Mouse (Mus musculus) kidney, adult 2 months (tissue): ENCODE measurements around the gene Ms4a4c. TPM values are rescaled to one million over a fixed set of nuclear protein-coding genes. Genes with fewer than 3 reads are reported as not detected.

Experiments used
- DNase-seq: peaks from one replicate; pipeline ENCODE4 v3.0.0; 2021
- H3K27ac ChIP-seq: fragments of 200-500 bp; 2 replicates; pipeline ENCODE4 v1.5.1; 2012; ENCODE audit warnings: low read depth, low read length, control low read depth, inconsistent platforms; ENCODE audit not compliant: insufficient read depth
- H3K27me3 ChIP-seq: fragments of 200-500 bp; replicated peaks from 2 replicates; pipeline ENCODE4 v1.6.1; 2012; ENCODE audit warnings: mild to moderate bottlenecking, moderate library complexity, low read length, inconsistent platforms; ENCODE audit not compliant: control insufficient read depth, insufficient read depth
- H3K36me3 ChIP-seq: fragments of 200-500 bp; 2 replicates; pipeline ENCODE4 v1.6.1; 2012; ENCODE audit warnings: mild to moderate bottlenecking, moderate library complexity, low read length, inconsistent platforms; ENCODE audit not compliant: control insufficient read depth, insufficient read depth
- H3K4me1 ChIP-seq: fragments of 200-500 bp; 2 replicates; pipeline ENCODE4 v1.6.1; 2011; ENCODE audit warnings: low read length; ENCODE audit not compliant: control insufficient read depth, insufficient read depth
- H3K4me3 ChIP-seq: fragments of 200-500 bp; 2 replicates; pipeline ENCODE4 v1.5.1; 2011; ENCODE audit warnings: mild to moderate bottlenecking, low read depth, low read length, control low read depth; ENCODE audit not compliant: insufficient read depth
- CTCF ChIP-seq: fragments of 200-500 bp; conservative IDR thresholded peaks from 2 replicates; pipeline ENCODE4 v1.5.1; 2011; ENCODE audit warnings: low read depth, mild to moderate bottlenecking, control low read depth, low read length, moderate library complexity, mixed read lengths; ENCODE audit not compliant: insufficient read depth, insufficient read length
- POLR2A ChIP-seq: fragments of 200-500 bp; IDR thresholded peaks from one replicate; pipeline ENCODE4 v1.6.1; 2011; ENCODE audit warnings: low read depth, low read length, control low read depth
- WGBS: fragments of 180-500 bp; shearing (Covaris S2); methylation state at CpG from one replicate; pipeline ENCODE4 v1.1.7; 2018; 5-methylcytosine and 5-hydroxymethylcytosine counted together
- polyA plus RNA-seq: library from polyadenylated mRNA; depleted of rRNA; stranded (reverse); fragments of >200 nt; gene quantifications from 2 replicates; pipeline ENCODE4 v1.2.3, GENCODE M21; 2012; rRNA removed

Ms4a4c gene
- polyA plus RNA-seq: 0.24 and 1.7 TPM in 2 replicates

DNA sequence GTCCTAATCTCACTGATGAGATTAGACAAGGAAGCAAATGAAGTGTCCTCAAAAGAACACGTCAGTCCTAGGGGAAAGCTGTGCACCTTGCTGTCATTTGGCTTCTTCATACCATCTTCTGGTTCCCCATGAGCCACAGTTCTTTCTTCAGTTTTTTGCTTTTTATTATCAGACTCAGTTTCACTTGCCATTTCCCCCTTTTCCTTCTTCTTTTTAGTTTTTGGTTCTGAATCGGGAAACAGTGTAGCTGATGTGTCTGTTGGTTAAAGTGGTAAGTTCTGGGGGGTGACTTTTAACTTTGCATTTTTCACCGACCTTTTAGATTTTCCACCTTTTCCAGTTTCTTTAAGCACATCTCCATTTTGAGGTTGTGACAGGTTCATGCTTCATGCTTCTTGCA, at the start of gene Ms4a4c:
Ms4a4c (plus strand) TSS at position 244 of the 400 bp plus-strand sequence.
- TF ChIP-seq CTCF (no peak), POLR2A (no peak)
- WGBS: 82% methylated on average over 3 of the region's 3 CpGs
- H3K36me3 ChIP-seq: no peaks in the 10 kb centered on the region
- no peaks in the 10 kb centered on the region for H3K4me1 ChIP-seq
- no peaks in the 10 kb centered on the region for H3K27me3 ChIP-seq
- no peak within 1 kb of the TSS for H3K27ac ChIP-seq
- no peak within 1 kb of the TSS for H3K4me3 ChIP-seq
- DNase-seq: no peak

DNA sequence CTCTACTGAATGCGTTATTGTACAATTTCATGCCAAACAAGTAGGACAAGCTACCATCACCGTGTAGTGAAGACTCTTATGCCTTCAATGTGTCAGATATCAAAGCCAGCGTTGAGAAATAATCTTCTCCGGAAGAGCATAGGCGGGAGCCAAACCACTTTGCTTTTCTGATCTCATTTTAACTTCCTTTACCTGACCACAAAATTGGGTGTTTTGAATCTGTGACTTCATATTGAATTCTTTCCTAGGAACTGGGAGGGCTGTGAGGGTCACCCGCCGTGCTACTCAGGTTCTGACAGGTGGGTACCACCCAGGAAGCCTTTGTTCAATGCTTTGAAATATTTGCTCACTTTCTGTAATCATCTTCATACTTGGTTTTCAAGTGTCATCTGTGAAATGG, 48.8 kb upstream of the Ms4a4c start:
- WGBS: 81% methylated on average over 7 of the region's 7 CpGs
- no peaks in the 10 kb centered on the region for H3K27me3 ChIP-seq
- no peak for TF ChIP-seq POLR2A
- TF ChIP-seq CTCF: no peak

DNA sequence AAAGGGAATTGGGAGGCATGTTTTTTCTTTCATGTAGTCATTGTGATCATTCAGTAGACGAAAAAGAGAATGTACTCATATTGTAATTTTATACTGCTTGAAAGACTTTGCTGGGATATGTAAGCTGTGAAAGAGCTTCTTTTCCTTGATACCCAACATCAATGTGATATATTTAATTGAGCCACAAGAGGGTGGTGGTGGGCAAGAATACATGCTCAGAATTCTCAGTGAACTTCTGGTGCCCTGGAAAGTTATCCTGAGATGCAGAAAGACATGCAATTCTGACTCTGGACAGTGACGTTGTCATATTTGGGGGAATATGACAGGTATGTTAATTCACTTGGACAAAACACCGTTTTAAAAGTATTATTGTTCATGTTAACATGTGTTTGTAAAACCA, 44.5 kb upstream of the Ms4a4c start:
- 52% methylated on average over 3 of the region's 3 CpGs for WGBS
- H3K4me1 ChIP-seq: no peaks in the 10 kb centered on the region
- no peak for TF ChIP-seq POLR2A
- H3K36me3 ChIP-seq: no peaks in the 10 kb centered on the region
- no peak for DNase-seq
- no peak overlapping the region for H3K27ac ChIP-seq
- H3K27me3 ChIP-seq: no peaks in the 10 kb centered on the region
- H3K4me3 ChIP-seq: no peak overlapping the region

More for the DNA sequence above, 48.8 kb upstream of the Ms4a4c start:
- H3K27ac ChIP-seq: no peak overlapping the region
- no peaks in the 10 kb centered on the region for H3K36me3 ChIP-seq
- DNase-seq: no peak
- H3K4me3 ChIP-seq: no peak overlapping the region
- H3K4me1 ChIP-seq: no peaks in the 10 kb centered on the region

DNA sequence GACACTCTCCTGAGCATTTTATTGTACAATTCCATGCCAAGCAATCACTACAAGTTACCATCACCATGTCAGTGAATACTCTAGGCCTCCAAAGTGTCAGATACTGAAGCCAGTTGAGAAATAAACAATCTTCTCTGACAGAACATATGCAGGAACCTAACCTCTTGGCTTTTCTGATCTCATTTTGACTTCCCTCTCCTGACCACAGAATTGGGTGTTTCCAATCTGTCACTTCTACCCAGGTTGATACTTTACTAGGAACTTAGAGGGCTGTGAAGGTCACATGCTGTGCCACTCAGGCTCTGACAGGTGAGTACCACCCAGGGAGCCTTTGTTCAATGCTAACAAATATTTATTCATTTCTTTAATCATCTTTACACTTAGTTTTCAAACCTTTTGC, 42.6 kb upstream of the Ms4a4c start:
- Histone ChIP-seq H3K27ac (no peak overlapping the region), H3K27me3 (no peaks in the 10 kb centered on the region), H3K4me1 (no peaks in the 10 kb centered on the region), H3K4me3 (no peak overlapping the region), H3K36me3 (no peaks in the 10 kb centered on the region)
- no peak for TF ChIP-seq POLR2A
- no peak for TF ChIP-seq CTCF
- no peak for DNase-seq

GRCm38 (mm10) chr19:11368310-11368709, 36.3 kb upstream of the Ms4a4c start:
- 82% methylated on average over 3 of the region's 3 CpGs for WGBS
- Histone ChIP-seq H3K36me3 (no peaks in the 10 kb centered on the region), H3K4me1 (no peaks in the 10 kb centered on the region), H3K4me3 (no peak overlapping the region), H3K27me3 (no peaks in the 10 kb centered on the region), H3K27ac (no peak overlapping the region)
- no peak for DNase-seq
- TF ChIP-seq CTCF (no peak), POLR2A (no peak)

GRCm38 (mm10) chr19:11371181-11371580, 33.4 kb upstream of the Ms4a4c start:
- no peaks in the 10 kb centered on the region for H3K27me3 ChIP-seq
- TF ChIP-seq CTCF (no peak), POLR2A (no peak)
- no peaks in the 10 kb centered on the region for H3K4me1 ChIP-seq
- no peak overlapping the region for H3K27ac ChIP-seq
- H3K4me3 ChIP-seq: no peak overlapping the region
- no peaks in the 10 kb centered on the region for H3K36me3 ChIP-seq
- DNase-seq: no peak

DNA sequence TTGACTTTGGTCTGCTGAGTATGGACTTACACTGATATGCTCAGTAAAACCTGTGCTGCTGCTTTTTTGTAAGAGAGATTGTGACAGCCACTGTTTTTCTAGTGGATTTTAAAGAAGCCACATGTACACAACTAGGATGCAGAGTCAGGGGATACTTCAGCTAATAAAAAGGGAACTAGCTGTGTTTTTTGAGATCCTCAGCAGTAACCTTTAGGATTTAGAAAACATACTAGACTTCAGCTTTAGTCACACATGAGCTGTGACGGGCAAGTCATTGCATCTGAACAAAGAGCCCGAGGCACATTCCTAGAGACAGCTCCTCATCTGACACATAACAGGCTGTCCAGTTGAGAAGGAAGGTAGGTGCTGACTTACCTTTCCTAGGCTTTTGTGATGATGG, 29.3 kb upstream of the Ms4a4c start, which contains the start of gene Ms4a4a:
Ms4a4a (plus strand) TSS at position 251 of the 400 bp plus-strand sequence.
- H3K36me3 ChIP-seq: no peaks in the 10 kb centered on the region
- no peaks in the 10 kb centered on the region; the same call in 1 of the 2 replicates for H3K27me3 ChIP-seq
- 71% methylated on average over 2 of the region's 2 CpGs for WGBS
- H3K4me1 ChIP-seq: no peaks in the 10 kb centered on the region
- no peak within 1 kb of the TSS for H3K27ac ChIP-seq
- no peak for TF ChIP-seq CTCF
- no peak for TF ChIP-seq POLR2A
- DNase-seq: no peak
- H3K4me3 ChIP-seq: no peak within 1 kb of the TSS

- no peak for DNase-seq
- TF ChIP-seq POLR2A (no peak), CTCF (no peak)
- H3K27me3 ChIP-seq: no peaks in the 10 kb centered on the region; the same call in 1 of the 2 replicates
- no peaks in the 10 kb centered on the region for H3K36me3 ChIP-seq
- WGBS: 69% methylated on average over 2 of the region's 2 CpGs
- H3K4me1 ChIP-seq: no peaks in the 10 kb centered on the region
- H3K4me3 ChIP-seq: no peak overlapping the region
- H3K27ac ChIP-seq: no peak overlapping the region
Observed at GRCm38 (mm10) chr19:11376399-11376798, 28.2 kb upstream of the Ms4a4c start.
